Mouse (Mus musculus): ENCODE data around the gene Olfr1.

The Olfr1 gene

GRCm38 (mm10) chr11:73399514-73399913 is at the start of gene Olfr1:
TSS of gene Olfr1 (minus strand) at chr11:73399614.
- DNase-seq = no peak

GRCm38 (mm10) chr11:73428377-73428776 is 29.0 kb upstream of the Olfr1 start, which contains the start of gene Olfr378:
TSS of gene Olfr378 (minus strand) at chr11:73428477.
- DNase-seq = no peak

- DNase-seq = no peak
Observed at GRCm38 (mm10) chr11:73395374-73395773, 4.0 kb downstream of the Olfr1 start.

- DNase-seq = no peak
Observed at GRCm38 (mm10) chr11:73370946-73371345, 28.5 kb downstream of the Olfr1 start, which contains the start of gene Olfr376. TSS of gene Olfr376 (plus strand) at chr11:73371246.

- no peak for DNase-seq
Observed at GRCm38 (mm10) chr11:73350483-73350882, 48.9 kb downstream of the Olfr1 start, which contains the start of gene Olfr20. TSS of gene Olfr20 (plus strand) at chr11:73350783.
